Mouse (Mus musculus): ENCODE measurements around the gene Nfia. TPM values are rescaled to one million over a fixed set of nuclear protein-coding genes. Genes with fewer than 3 reads are reported as not detected.

Gene Nfia
- total RNA-seq, 1 experiment from 2014 or later = 9.4 TPM

- ATAC-seq (replicated peaks; ENCODE audit: low read depth, poor library complexity, severe bottlenecking) = no peak
These were observed 8.3 kb downstream of the Nfia start for GRCm38 (mm10) chr4:97780666-97781435.

GRCm38 (mm10) chr4:97782069-97782468 is 9.5 kb downstream of the Nfia start:
- ATAC-seq (replicated peaks; ENCODE audit: low read depth, poor library complexity, severe bottlenecking) = no peak

- no peak for ATAC-seq (replicated peaks; ENCODE audit: low read depth, poor library complexity, severe bottlenecking)
These were observed 10.0 kb downstream of the Nfia start for GRCm38 (mm10) chr4:97782497-97782896.

- no peak for ATAC-seq (replicated peaks; ENCODE audit: low read depth, poor library complexity, severe bottlenecking)
These were observed 10.7 kb downstream of the Nfia start for GRCm38 (mm10) chr4:97783073-97783879.

GRCm38 (mm10) chr4:97784236-97784635 is 11.7 kb downstream of the Nfia start:
- ATAC-seq (replicated peaks; ENCODE audit: low read depth, poor library complexity, severe bottlenecking) = no peak

- ATAC-seq (replicated peaks; ENCODE audit: low read depth, poor library complexity, severe bottlenecking) = no peak
These were observed 13.2 kb downstream of the Nfia start for GRCm38 (mm10) chr4:97785547-97786271.

GRCm38 (mm10) chr4:97786571-97786970 is 14.0 kb downstream of the Nfia start:
- ATAC-seq (replicated peaks; ENCODE audit: low read depth, poor library complexity, severe bottlenecking) = no peak

- no peak for ATAC-seq (replicated peaks; ENCODE audit: low read depth, poor library complexity, severe bottlenecking)
These were observed 15.0 kb downstream of the Nfia start for GRCm38 (mm10) chr4:97787515-97787914.

GRCm38 (mm10) chr4:97788537-97788936 is 16.0 kb downstream of the Nfia start:
- ATAC-seq (replicated peaks; ENCODE audit: low read depth, poor library complexity, severe bottlenecking) = no peak

GRCm38 (mm10) chr4:97793931-97794330 is 21.4 kb downstream of the Nfia start:
- ATAC-seq (replicated peaks; ENCODE audit: low read depth, poor library complexity, severe bottlenecking) = no peak

GRCm38 (mm10) chr4:97794865-97795264 is 22.3 kb downstream of the Nfia start:
- no peak for ATAC-seq (replicated peaks; ENCODE audit: low read depth, poor library complexity, severe bottlenecking)

- no peak for ATAC-seq (replicated peaks; ENCODE audit: low read depth, poor library complexity, severe bottlenecking)
These were observed 23.4 kb downstream of the Nfia start for GRCm38 (mm10) chr4:97795957-97796356.

GRCm38 (mm10) chr4:97796505-97796904 is 24.0 kb downstream of the Nfia start:
- ATAC-seq (replicated peaks; ENCODE audit: low read depth, poor library complexity, severe bottlenecking) = no peak

- no peak for ATAC-seq (replicated peaks; ENCODE audit: low read depth, poor library complexity, severe bottlenecking)
These were observed 31.3 kb downstream of the Nfia start for GRCm38 (mm10) chr4:97803791-97804190.

GRCm38 (mm10) chr4:97804638-97805037 is 32.1 kb downstream of the Nfia start:
- no peak for ATAC-seq (replicated peaks; ENCODE audit: low read depth, poor library complexity, severe bottlenecking)

- no peak for ATAC-seq (replicated peaks; ENCODE audit: low read depth, poor library complexity, severe bottlenecking)
These were observed 32.7 kb downstream of the Nfia start for GRCm38 (mm10) chr4:97805255-97805654.

GRCm38 (mm10) chr4:97805896-97806808 is 33.6 kb downstream of the Nfia start:
- ATAC-seq (replicated peaks; ENCODE audit: low read depth, poor library complexity, severe bottlenecking) = no peak

- no peak for ATAC-seq (replicated peaks; ENCODE audit: low read depth, poor library complexity, severe bottlenecking)
These were observed 34.4 kb downstream of the Nfia start for GRCm38 (mm10) chr4:97806924-97807323.

GRCm38 (mm10) chr4:97808885-97809284 is 36.4 kb downstream of the Nfia start:
- ATAC-seq (replicated peaks; ENCODE audit: low read depth, poor library complexity, severe bottlenecking) = 0 out of 2 replicates have a peak, but pooled peaks have one; percentile 23
